Mouse (Mus musculus) liver, adult 2 months (tissue): ENCODE measurements around the gene Nrp1.

Source experiments
- CTCF ChIP-seq: fragments of 200-500 bp; IDR thresholded peaks from 2 replicates; pipeline ENCODE4 v1.5.1; 2011; ENCODE audit warnings: low read depth, low read length, control low read depth
- POLR2A ChIP-seq: fragments of 200-500 bp; IDR thresholded peaks from 2 replicates; pipeline ENCODE4 v1.6.1; 2011; ENCODE audit warnings: low read length, control low read depth; ENCODE audit not compliant: insufficient read depth; ENCODE audit errors: extremely low read depth

GRCm38 (mm10) chr8:128473456-128474239 lies 115.2 kb downstream of the Nrp1 start:
- no peak for TF ChIP-seq CTCF
- TF ChIP-seq POLR2A = no peak
